Mouse (Mus musculus) cerebellum, adult 2 months (tissue): ENCODE results near the gene Tkt.

Experiments used
- CTCF ChIP-seq: fragments of 200-500 bp; IDR thresholded peaks from 2 replicates; pipeline ENCODE4 v1.5.1; 2011; ENCODE audit warnings: low read depth, mild to moderate bottlenecking, control low read depth, low read length, moderate library complexity, borderline replicate concordance; ENCODE audit not compliant: insufficient read depth
- POLR2A ChIP-seq: fragments of 200-500 bp; IDR thresholded peaks from 2 replicates; pipeline ENCODE4 v1.6.1; 2011; ENCODE audit warnings: low read length, control low read depth, borderline replicate concordance; ENCODE audit not compliant: insufficient read depth

DNA sequence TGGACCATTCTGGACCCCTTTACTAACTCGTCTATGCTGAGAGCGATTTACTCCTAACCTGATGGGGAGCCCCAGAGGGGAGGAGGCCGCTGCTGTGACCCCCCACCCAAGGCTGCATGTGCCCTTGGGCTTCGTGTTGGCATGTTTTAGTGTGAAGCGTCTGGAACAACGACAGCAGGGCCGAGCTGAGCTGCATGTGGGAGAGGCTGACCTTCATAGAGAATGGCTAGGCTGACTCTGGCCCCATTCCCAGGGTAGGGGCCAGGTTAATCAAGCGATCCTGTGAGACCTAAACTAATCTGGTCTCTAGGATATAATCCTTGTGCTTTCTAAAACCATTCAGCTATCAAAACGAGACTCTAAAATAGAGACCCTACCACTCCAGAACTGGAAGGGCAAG lies 9.6 kb downstream of the Tkt start:
- TF ChIP-seq CTCF = no peak
- TF ChIP-seq POLR2A = no peak
